Mouse (Mus musculus): ENCODE results near the gene Cbx1. TPM values are rescaled to one million over a fixed set of nuclear protein-coding genes. Genes with fewer than 3 reads are reported as not detected.

Gene Cbx1
- polyA plus RNA-seq, 1 experiment from 2014 or later = 169 TPM

- ATAC-seq (ENCODE audit: insufficient number of reproducible peaks, insufficient read depth, low FRiP score, low TSS enrichment) = no peak
- no peak overlapping the region for H3K9ac ChIP-seq
- no peaks in the 10 kb centered on the region for H3K27me3 ChIP-seq
- no peak overlapping the region for H3K4me2 ChIP-seq (replicated peaks)
- 71% methylated on average over 15 of the region's 15 CpGs for WGBS
- no peaks in the 10 kb centered on the region for H3K9me3 ChIP-seq
- H3K36me3 ChIP-seq = peaks cover 3% of the 10 kb centered on the region; the same call in 1 of the 2 replicates
- peaks cover 6% of the 10 kb centered on the region for H3K4me1 ChIP-seq
- no peak overlapping the region for H3K4me3 ChIP-seq
- H3K27ac ChIP-seq = no peak overlapping the region
Observed at GRCm38 (mm10) chr11:96762742-96763470, 26.0 kb upstream of the Cbx1 start.

DNA sequence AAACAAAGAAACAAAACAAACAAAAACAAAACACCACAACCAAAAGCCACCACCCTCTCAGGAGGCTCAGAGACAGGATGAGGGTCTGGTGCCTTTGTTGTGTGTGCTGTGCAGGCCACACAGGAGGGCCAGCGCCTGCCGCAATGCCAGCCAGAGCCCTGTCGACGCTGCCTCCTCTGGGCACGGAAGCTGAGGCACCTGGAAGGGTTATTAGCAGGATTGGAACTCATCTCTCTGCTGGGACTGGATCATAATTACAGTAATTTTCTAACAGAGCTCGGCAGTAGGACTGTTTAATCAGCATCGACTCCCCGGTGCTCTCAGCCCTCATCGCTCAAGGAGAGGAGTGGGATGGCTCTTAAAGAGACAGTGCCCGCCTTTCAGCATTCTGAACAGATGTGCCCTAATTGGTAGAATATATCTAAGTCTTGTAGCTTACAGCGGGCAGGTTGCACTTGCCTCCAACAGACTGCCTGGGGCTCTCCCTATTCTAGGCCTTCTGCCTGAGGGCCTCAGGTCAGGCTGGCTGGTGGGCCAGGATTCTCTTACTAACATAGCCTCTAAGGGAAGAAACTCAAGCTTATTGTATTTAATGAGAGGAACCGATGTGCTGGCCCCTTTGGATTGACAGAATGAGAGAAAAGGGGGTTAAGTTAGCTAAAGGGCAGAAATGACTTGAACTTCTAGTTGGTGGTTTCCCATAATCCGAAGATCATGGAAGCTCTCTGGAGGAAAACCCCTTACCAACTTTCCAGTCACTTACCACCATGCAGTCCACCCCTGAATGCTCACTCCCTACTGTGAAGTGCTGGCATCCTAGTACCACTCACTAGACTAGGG lies 24.2 kb upstream of the Cbx1 start:
- Histone ChIP-seq H3K4me3 (no peak overlapping the region), H3K27me3 (no peaks in the 10 kb centered on the region), H3K9ac (peak overlapping the region; percentile 25; the same call in 1 of the 2 replicates), H3K4me1 (peaks cover 6% of the 10 kb centered on the region), H3K27ac (0 out of 2 replicates have a peak overlapping the region, but pooled peaks have one; percentile 14), H3K36me3 (peaks cover 19% of the 10 kb centered on the region), H3K4me2 (replicated peaks) (peak overlapping the region; percentile 9; the same call in 1 of the 2 replicates), H3K9me3 (no peaks in the 10 kb centered on the region)
- no peak for ATAC-seq (ENCODE audit: insufficient number of reproducible peaks, insufficient read depth, low FRiP score, low TSS enrichment)
- 26% methylated on average over 13 of the region's 13 CpGs for WGBS

DNA sequence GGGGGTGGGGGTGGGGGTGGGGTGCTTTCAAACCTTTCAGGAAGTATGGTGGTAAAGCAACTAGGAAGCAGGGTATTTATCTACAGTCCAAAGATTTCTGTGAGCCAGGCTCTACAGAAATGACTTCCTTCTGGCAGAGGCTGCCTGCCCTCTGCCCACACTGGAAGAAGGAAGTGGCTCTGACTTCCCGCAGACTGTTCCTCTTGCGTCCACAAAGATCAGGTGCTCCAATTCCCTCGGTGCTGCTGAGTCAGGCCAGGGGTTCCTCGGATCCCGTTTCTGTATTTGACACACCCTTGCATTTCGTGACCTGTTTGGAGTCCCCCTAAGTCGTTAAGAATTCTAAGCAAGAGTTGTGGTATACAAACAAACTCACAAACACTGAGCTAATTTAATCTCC lies 23.3 kb upstream of the Cbx1 start:
- H3K4me3 ChIP-seq = no peak overlapping the region
- ATAC-seq (ENCODE audit: insufficient number of reproducible peaks, insufficient read depth, low FRiP score, low TSS enrichment) = no peak
- no peak overlapping the region for H3K9ac ChIP-seq
- peaks cover 28% of the 10 kb centered on the region for H3K36me3 ChIP-seq
- H3K9me3 ChIP-seq = no peaks in the 10 kb centered on the region
- H3K27ac ChIP-seq = no peak overlapping the region
- no peak overlapping the region for H3K4me2 ChIP-seq (replicated peaks)
- no peaks in the 10 kb centered on the region for H3K27me3 ChIP-seq
- 70% methylated on average over 7 of the region's 7 CpGs for WGBS
- peaks cover 6% of the 10 kb centered on the region for H3K4me1 ChIP-seq

- H3K9me3 ChIP-seq = no peaks in the 10 kb centered on the region
- ATAC-seq (ENCODE audit: insufficient number of reproducible peaks, insufficient read depth, low FRiP score, low TSS enrichment) = no peak
- H3K4me1 ChIP-seq = peaks cover 6% of the 10 kb centered on the region
- H3K9ac ChIP-seq = no peak overlapping the region
- H3K4me3 ChIP-seq = no peak overlapping the region
- H3K27me3 ChIP-seq = no peaks in the 10 kb centered on the region
- 84% methylated on average over 12 of the region's 12 CpGs for WGBS
- peak overlapping the region; percentile 50; the same call in 1 of the 2 replicates for H3K27ac ChIP-seq
- peaks cover 37% of the 10 kb centered on the region for H3K36me3 ChIP-seq
- no peak overlapping the region for H3K4me2 ChIP-seq (replicated peaks)
Observed at GRCm38 (mm10) chr11:96766555-96766954, 22.4 kb upstream of the Cbx1 start.

DNA sequence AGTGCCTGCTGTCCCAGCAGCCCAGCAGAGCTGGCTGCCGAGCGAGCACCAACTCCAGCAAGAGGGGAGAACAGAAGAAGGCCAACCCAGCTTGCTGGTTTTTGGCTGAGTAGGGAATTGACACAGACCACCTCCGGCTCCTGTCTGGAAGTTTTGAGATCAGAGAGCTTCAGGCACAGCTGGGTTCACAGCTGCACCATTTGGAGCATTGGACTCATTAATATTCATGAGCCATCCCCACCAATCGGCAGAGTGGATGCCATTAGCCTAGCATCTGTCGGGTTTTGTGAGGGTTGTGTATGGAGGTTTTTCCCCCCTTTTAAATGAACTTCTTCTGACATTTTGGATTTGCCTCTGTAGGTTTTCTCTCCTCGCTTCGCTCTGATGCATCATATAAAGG lies 21.8 kb upstream of the Cbx1 start:
- 52% methylated on average over 7 of the region's 7 CpGs for WGBS
- H3K9ac ChIP-seq = no peak overlapping the region
- H3K4me1 ChIP-seq = peaks cover 6% of the 10 kb centered on the region
- no peak overlapping the region for H3K4me2 ChIP-seq (replicated peaks)
- H3K9me3 ChIP-seq = no peaks in the 10 kb centered on the region
- H3K4me3 ChIP-seq = no peak overlapping the region
- peaks cover 42% of the 10 kb centered on the region for H3K36me3 ChIP-seq
- no peaks in the 10 kb centered on the region for H3K27me3 ChIP-seq
- peak overlapping the region; percentile 50; the same call in 1 of the 2 replicates for H3K27ac ChIP-seq
- no peak for ATAC-seq (ENCODE audit: insufficient number of reproducible peaks, insufficient read depth, low FRiP score, low TSS enrichment)

GRCm38 (mm10) chr11:96768240-96768639 lies 20.7 kb upstream of the Cbx1 start:
- Histone ChIP-seq H3K9ac (no peak overlapping the region), H3K4me2 (replicated peaks) (no peak overlapping the region), H3K27me3 (no peaks in the 10 kb centered on the region), H3K36me3 (peaks cover 54% of the 10 kb centered on the region), H3K4me1 (peaks cover 6% of the 10 kb centered on the region), H3K9me3 (no peaks in the 10 kb centered on the region), H3K4me3 (no peak overlapping the region), H3K27ac (peak overlapping the region; percentile 19; the same call in 1 of the 2 replicates)
- 58% methylated on average over 9 of the region's 9 CpGs for WGBS
- no peak for ATAC-seq (ENCODE audit: insufficient number of reproducible peaks, insufficient read depth, low FRiP score, low TSS enrichment)

DNA sequence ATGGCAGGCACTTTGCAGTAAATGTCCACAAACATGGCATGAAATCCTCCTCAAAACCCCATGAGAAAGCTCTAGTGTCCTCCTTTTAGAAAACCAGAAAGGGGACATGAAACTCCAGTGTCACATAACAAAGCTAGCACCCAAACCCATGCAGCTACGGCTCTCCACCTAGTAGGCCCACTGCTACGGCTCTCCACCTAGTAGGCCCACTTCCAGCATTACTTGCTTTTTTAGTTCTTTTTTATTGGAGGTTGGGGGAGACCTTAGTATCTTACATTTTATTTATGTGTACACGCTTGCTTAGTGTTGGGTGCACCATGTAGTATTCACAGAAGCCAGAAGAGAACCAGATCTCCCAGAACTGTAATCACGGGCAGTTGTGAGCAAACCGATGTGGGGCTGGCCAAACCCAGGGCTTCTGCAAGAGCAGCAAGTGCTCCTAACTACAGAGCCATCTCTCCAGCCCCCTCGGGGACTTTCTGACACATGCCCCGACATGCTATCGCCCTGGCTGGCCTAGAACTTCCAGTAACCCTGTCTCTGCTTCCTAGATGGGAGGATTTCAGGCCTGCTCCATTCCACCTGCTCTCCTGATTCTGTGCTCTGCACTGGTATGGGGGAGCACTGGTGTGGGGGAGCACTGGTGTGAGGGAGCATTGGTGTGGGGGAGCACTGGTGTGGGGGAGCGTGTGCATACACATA lies 17.5 kb upstream of the Cbx1 start:
- Histone ChIP-seq H3K27ac (no peak overlapping the region), H3K36me3 (peaks cover 55% of the 10 kb centered on the region), H3K4me1 (peaks cover 2% of the 10 kb centered on the region), H3K9me3 (no peaks in the 10 kb centered on the region), H3K27me3 (no peaks in the 10 kb centered on the region), H3K4me2 (replicated peaks) (no peak overlapping the region), H3K9ac (no peak overlapping the region), H3K4me3 (no peak overlapping the region)
- 91% methylated on average over 9 of the region's 9 CpGs for WGBS
- no peak for ATAC-seq (ENCODE audit: insufficient number of reproducible peaks, insufficient read depth, low FRiP score, low TSS enrichment)

GRCm38 (mm10) chr11:96772413-96772812 lies 16.5 kb upstream of the Cbx1 start:
- Histone ChIP-seq H3K27me3 (no peaks in the 10 kb centered on the region), H3K9me3 (no peaks in the 10 kb centered on the region), H3K36me3 (peaks cover 55% of the 10 kb centered on the region), H3K4me2 (replicated peaks) (no peak overlapping the region), H3K27ac (no peak overlapping the region), H3K4me3 (no peak overlapping the region), H3K4me1 (peaks cover 8% of the 10 kb centered on the region), H3K9ac (no peak overlapping the region)
- ATAC-seq (ENCODE audit: insufficient number of reproducible peaks, insufficient read depth, low FRiP score, low TSS enrichment) = no peak
- WGBS = 89% methylated on average over 9 of the region's 9 CpGs

- ATAC-seq (ENCODE audit: insufficient number of reproducible peaks, insufficient read depth, low FRiP score, low TSS enrichment) = no peak
- no peak overlapping the region for H3K4me2 ChIP-seq (replicated peaks)
- H3K4me3 ChIP-seq = no peak overlapping the region
- H3K9ac ChIP-seq = no peak overlapping the region
- H3K4me1 ChIP-seq = peaks cover 8% of the 10 kb centered on the region
- no peak overlapping the region for H3K27ac ChIP-seq
- WGBS = 76% methylated on average over 3 of the region's 3 CpGs
- no peaks in the 10 kb centered on the region for H3K27me3 ChIP-seq
- H3K36me3 ChIP-seq = peaks cover 38% of the 10 kb centered on the region
- H3K9me3 ChIP-seq = no peaks in the 10 kb centered on the region
Observed at GRCm38 (mm10) chr11:96774536-96774935, 14.4 kb upstream of the Cbx1 start.

DNA sequence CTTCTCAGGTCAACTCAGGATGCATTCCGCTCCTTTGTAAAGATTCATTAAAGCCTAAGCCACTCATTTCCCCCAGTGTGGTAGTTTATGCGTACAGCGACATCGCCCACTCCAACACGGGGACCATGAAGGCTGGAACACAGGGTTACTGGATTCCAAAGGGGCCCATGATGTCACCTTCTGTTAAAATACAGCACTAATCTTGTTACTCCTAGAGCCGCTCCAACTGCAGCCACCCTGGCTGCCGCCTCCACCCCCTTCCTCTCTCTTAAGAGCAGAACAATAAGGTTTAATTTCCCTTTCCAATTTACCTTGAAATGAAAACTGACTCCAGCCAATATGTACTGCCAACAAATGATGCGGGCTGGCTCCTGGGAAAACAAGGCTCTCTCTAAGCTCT lies 13.9 kb upstream of the Cbx1 start:
- no peak overlapping the region for H3K4me3 ChIP-seq
- H3K4me1 ChIP-seq = peaks cover 8% of the 10 kb centered on the region
- H3K9me3 ChIP-seq = no peaks in the 10 kb centered on the region
- 81% methylated on average over 8 of the region's 8 CpGs for WGBS
- H3K36me3 ChIP-seq = peaks cover 33% of the 10 kb centered on the region
- H3K27me3 ChIP-seq = no peaks in the 10 kb centered on the region
- no peak overlapping the region for H3K27ac ChIP-seq
- no peak for ATAC-seq (ENCODE audit: insufficient number of reproducible peaks, insufficient read depth, low FRiP score, low TSS enrichment)
- H3K4me2 ChIP-seq (replicated peaks) = no peak overlapping the region
- no peak overlapping the region for H3K9ac ChIP-seq

GRCm38 (mm10) chr11:96775665-96776064 lies 13.3 kb upstream of the Cbx1 start:
- Histone ChIP-seq H3K4me2 (replicated peaks) (no peak overlapping the region), H3K36me3 (peaks cover 27% of the 10 kb centered on the region), H3K4me1 (peaks cover 8% of the 10 kb centered on the region), H3K9me3 (no peaks in the 10 kb centered on the region), H3K27me3 (no peaks in the 10 kb centered on the region), H3K4me3 (no peak overlapping the region), H3K27ac (no peak overlapping the region), H3K9ac (no peak overlapping the region)
- 83% methylated on average over 7 of the region's 7 CpGs for WGBS
- ATAC-seq (ENCODE audit: insufficient number of reproducible peaks, insufficient read depth, low FRiP score, low TSS enrichment) = no peak

All from embryonic facial prominence, embryonic 12.5 days (tissue).